Mouse (Mus musculus) gastrocnemius, postnatal 25 days (tissue): ENCODE data around the gene 1700020D05Rik. TPM values are rescaled to one million over a fixed set of nuclear protein-coding genes. Genes with fewer than 3 reads are reported as not detected.
"Not testable (repeated sequence)": the region's sequence is repeated elsewhere in the genome, so short reads cannot be mapped to it uniquely, and the experiment has no call there.

Source experiments
- DNase-seq: peaks from one replicate; pipeline ENCODE4 v3.0.0; 2022
- total RNA-seq, 2 experiments: library from RNA; stranded (reverse); gene quantifications; 1 replicate in 1 of 2; 2 replicates in 1 of 2; pipeline ENCODE4 v1.2.3; 2021

The 1700020D05Rik gene
- total RNA-seq, 2 experiments from 2014 or later, result 0.64 to 0.88 TPM

DNA sequence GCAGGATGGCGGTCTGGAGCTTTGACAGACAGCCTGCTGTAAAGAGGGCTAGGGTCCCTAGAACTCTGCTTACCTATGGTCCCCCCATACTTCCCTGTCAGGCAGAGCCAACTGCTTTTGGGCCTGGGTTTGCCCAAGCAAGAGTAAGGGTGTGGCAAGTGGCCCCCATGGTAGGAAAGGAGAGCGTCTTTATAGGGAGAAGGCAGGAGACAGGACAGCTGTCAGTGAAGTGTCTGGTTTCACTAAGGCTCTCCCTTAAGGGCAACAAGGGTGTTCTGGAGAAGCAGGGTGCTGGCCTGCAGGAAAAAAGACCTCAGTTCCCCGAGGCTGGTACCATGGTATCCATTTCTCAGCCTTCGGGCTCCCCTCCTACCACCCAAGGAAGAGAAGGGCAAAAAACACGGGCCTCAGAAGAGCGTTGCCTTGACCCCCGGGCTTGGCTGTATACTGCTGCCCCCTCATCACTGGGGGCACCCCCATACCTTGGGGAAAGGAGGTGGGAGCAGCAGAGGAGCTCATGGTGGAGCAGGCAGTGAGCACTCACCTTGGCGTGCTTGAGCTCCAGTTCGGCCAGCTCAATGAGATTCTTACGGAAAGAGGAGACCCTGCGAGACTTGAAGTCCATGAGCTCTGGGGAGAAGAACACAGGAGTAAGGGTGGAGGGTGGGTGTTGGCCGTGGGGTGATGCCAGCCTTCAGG, 8.1 kb downstream of the 1700020D05Rik start:
- no peak for DNase-seq

DNA sequence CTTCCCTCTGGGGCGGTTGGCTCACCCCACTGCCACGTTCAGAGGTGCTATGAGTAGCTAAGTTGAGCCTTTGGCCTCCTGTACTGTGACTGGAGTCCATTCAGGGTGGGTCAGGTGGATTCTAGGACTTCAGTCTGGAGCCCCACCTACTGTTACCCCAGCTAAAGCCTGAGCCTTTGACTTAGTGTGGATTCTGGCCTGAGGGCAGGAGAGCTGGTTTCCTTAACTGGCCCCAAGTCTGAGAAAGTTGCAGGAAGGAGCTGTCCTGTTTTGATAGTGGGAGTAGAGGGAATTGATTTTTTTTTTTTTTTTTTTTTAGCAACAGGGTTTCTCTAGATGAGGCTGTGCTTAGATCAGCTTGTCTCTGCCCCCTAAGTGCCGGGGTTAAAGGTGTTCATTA, 9.3 kb downstream of the 1700020D05Rik start:
- no peak for DNase-seq

DNA sequence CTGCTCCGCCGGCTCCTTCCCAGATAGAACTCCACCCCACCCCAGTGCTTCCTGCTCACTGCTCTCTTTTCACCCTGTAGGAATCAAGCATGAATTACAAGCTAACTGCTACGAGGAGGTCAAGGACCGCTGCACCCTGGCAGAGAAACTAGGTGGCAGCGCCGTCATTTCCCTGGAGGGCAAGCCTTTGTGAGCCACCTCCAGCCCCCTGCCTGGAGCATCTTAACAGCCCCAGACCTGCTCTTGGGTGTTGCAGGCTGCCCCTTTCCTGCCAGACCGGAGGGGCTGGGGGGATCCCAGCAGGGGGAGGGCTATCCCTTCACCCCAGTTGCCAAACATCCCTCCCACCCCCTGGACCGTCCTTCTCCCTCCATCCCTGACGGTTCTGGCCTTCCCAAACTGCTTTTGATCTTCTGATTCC, 10.3 kb downstream of the 1700020D05Rik start:
- DNase-seq, result not testable (repeated sequence)

DNA sequence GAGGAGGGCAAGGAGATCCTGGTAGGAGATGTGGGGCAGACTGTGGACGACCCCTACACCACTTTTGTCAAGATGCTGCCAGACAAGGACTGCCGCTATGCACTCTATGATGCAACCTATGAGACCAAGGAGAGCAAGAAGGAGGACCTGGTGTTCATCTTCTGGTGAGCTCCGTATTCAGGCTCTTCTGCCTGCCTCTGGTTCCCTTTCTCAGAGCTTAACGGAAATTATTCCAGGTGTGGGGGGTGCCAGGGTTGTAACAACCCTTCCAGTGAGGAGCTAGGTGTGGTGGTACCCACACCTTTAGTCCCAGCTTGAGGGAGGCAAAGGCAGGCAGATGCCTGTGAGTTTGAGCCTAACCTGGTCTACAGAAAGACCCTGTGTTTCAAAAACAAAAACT, 10.9 kb downstream of the 1700020D05Rik start:
- DNase-seq, result no peak

DNA sequence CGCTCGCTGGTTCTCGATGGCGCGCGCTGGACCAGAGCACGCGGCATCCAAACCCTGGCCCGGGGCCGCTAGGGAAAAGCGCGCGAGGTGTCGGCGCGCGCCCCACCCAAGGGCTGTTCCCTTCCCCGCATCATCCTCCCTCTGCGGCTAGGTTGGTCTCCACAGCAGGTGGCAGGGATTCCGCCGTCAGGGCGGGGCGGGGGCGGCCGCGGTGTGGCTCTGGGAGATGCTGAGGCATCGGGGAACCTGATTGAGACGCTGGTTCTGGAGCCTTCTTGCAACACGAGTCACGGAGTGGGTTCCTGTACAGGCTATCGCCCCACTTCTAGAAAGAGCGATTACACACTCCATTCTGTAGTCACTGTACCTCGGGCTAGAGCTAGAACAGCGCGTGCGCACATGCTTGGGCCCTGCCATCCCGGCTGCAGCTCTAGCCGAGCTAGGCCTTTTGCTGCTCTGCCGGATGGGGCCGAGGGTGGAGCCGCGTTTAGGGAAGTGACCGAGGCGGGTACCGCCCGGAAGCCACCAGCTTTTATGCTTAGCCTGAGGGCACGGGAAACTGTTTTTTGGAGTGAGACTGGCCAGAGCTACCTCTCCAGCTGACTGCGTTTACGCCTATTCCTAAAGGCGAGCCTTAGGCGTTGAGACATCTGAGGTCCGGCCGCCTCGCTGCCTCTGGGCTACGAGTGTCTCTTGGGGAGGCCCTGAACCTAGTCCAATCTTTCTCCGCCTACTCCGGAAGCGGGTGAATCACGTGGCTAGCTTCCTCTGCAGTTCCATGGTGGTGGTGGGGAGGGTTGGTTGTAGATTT, 12.5 kb downstream of the 1700020D05Rik start:
- DNase-seq, result peak; percentile 85

DNA sequence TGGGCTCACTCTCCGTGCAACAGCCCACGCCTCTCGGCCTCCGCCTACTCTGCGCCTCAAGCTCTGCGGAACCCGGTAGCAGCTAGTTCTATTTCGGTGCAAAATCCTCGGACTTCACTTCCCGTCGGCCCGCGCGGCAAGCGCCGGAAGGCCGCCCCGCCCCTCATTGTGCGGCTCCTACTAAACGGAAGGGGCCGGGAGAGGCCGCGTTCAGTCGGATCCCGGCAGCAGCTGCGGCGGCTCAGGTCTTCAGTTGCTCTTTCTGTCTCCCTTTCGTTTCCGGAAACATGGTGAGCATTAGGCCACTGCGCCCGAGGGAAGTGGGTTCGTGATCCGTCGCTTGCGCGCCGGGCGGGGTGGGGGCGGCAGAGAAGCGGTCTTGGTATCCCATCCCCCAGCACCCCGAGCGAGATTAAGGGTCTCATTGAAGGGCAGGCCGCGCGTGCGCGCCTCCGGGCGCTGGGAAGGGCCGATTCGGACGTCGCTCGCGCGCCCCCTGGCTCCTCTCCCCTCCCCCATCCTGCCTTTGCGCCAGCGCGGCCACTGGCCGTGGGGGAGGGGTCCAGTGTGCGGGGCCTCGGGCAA, 13.2 kb downstream of the 1700020D05Rik start, which contains the start of gene Cfl1:
Cfl1 (plus strand) TSS at position 143 of the 585 bp plus-strand sequence.
- DNase-seq, result peak; percentile 95

DNA sequence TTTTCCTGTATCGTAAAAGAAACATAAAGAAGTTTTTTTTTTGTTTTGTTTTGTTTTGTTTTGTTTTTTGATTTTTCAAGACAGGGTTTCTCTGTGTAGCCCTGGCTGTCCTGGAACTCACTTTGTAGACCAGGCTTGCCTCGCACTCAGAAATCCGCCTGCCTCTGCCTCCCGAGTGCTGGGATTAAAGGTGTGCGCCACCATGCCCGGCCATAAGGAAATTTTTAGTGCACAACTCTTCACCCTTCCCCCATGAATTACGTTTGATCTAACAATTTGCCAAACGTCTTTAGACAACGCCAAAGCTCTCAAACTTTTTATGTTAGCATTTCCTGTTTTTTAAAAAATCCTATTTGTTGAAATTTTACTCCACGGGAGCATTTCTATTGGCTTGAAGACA, 13.9 kb downstream of the 1700020D05Rik start:
- not testable (repeated sequence) for DNase-seq

DNA sequence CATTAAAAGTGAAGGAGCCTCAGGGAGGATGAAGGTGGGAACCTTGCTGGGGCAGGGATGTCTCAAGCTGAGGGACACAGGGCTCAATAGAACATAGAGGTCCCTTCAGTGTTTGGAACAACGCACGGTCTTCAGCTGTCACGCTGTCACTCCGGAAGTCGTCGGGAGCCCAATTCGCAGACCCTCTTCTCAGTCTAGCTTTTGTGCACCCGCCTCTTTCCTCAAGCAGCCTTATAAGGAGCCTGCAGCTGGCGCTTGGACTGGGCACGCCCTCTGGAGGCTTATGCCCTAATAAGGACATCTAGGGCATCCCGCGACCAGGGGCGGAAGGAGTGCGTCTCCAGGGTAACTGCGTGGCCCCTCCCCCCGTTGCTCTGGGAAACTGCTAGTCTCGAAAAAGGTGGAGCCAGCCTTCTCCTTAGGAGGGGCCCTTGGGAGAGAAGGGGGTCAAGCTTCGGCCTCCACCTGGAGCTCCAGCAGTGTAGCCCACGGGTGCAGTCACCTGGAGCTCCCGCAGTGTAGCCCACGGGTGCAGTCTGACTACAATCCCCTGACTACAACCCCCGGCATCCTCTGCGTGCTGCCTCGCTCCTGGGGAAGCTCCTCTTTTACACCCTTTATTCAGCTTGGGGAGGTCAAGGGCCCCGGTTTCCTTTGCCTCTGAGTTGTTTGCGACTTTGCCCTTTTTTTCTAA, 14.6 kb downstream of the 1700020D05Rik start:
- peak; percentile 98 for DNase-seq

DNA sequence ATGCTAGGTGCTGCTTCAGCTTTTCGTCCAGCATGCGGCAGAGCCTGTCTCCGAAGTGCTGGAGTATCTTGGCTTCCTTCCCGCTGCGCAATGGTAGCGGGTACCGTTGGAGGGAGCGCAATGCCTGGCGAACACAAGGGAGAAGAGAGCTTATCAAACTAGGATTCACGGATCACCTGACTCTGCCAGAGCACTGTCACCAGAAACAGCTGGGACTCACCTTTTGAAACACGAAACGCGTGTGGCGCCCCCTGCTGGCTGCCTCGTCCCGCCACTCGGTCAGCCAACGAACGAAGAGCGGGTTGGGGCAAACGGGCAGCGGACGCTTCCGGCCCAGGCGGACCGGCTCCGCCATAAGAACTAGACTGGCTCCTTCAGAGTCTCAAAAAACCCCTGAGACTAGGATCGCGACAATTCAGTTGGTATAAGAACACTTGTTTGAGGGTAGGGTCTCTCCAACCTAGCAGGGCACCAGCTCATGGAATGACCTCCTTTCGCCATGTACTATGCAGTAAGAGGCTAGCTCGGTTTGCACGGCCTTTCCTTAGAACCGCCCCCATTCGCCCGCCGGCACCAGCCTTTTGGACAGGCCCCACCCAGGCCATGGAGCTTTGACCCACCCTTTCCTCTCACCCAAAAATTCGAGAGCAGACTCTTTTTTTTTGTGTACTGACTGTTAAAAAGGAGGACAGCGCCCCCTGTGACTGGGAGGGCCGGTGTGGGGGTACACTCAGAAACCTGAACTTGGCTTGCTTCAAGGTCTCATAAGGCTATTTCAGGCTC, 15.6 kb downstream of the 1700020D05Rik start, which contains the start of gene Mus81:
Mus81 (minus strand) TSS at position 635 of the 783 bp plus-strand sequence.
- DNase-seq, result peak; percentile 97

DNA sequence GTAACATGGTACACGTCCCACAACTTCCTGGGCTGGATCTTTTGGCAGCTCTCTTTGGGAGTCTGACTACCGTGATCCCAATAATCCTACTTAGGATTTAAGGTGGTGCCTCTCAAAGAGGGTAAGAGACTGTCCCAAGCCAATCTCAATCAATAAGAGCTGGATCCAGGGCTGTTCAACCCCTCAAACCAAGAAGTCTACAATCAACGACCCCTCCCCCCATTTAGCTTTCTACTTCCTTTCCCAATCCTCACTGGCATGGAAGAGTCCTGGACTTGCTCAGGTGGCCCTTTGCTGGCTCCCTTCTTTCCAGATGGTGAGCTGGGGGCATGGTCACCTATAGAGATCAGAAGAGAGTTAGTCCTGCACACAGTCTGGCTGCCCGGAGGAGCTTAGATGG, 16.8 kb downstream of the 1700020D05Rik start:
- DNase-seq, result no peak

DNA sequence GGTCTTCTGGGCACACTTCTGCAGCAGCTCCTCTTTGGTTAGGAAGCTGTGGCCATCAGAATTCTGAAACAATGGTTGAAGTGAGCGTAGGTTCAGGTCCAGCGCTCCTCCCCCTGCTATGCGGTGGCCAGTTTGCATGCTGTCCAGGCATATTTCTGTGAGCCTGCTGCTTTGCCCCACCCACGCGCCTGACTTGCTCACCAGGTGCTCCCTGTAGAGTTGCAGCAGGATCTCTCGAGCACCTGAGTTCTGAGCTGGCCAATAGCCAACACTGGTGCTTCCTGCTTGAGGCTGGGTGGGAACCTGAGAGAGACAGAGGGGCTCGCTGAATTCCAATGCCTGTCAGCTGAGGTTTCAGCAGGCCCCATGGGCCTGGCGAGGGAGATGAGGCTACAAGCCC, 17.3 kb downstream of the 1700020D05Rik start:
- DNase-seq, result peak; percentile 24

DNA sequence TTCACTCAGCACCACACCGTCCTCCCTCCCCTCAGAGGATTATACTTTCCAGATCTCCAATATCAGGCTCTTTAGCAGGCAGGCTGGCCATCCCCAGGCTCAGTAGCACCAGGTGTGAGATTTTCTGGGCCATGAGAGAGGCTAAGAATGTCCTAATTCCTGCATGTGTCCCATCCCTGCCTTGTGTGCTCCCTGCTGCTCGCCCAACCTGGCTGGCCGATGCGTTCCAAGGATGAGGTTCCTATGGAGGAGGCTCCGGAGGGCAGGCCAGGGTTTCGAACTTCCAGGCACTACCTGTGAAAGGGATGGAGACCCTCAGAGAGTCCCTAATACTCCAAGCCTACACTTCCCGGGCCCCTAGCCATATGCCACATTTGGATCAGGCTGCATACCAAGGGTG, 17.8 kb downstream of the 1700020D05Rik start:
- DNase-seq, result no peak

DNA sequence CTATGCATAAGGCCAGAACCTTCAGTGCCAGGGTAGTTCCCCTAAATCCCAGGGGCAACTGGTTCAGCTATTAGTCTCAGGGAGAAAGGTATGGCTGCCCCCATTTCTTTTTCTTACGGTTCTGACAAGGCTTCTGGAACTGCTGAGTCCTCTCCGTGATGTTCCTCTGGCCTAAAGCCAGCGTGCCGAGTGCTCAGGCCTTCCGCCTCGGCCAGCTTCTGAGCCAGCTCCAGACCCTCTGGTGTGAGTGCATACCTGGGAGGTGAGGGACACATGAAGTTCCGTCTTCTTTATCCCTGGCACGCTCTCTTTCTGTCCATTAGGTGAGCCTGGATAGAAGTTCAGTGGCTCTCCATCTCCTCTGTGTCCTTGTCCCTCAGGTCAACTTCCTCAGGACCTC, 18.2 kb downstream of the 1700020D05Rik start:
- no peak for DNase-seq

DNA sequence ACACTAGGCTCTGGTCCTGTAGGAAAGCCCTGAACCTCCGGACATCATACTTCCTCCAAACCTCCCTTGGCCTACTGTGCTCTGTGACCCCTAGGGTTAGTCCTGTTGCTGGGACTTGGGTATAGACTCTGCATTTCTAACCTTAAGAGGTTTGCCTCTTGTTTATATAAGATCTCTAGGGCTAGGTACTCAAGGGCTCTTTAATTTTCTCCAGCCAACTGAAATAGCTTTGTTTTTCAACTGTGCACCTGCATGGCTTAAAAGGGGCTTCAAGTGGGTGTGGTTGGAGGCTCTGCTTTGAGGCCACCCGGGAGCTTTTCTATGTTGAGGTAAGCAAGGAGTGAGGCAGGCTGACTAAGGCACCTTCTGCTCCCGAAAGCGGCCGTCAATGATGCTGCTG, 19.1 kb downstream of the 1700020D05Rik start:
- DNase-seq, result no peak

DNA sequence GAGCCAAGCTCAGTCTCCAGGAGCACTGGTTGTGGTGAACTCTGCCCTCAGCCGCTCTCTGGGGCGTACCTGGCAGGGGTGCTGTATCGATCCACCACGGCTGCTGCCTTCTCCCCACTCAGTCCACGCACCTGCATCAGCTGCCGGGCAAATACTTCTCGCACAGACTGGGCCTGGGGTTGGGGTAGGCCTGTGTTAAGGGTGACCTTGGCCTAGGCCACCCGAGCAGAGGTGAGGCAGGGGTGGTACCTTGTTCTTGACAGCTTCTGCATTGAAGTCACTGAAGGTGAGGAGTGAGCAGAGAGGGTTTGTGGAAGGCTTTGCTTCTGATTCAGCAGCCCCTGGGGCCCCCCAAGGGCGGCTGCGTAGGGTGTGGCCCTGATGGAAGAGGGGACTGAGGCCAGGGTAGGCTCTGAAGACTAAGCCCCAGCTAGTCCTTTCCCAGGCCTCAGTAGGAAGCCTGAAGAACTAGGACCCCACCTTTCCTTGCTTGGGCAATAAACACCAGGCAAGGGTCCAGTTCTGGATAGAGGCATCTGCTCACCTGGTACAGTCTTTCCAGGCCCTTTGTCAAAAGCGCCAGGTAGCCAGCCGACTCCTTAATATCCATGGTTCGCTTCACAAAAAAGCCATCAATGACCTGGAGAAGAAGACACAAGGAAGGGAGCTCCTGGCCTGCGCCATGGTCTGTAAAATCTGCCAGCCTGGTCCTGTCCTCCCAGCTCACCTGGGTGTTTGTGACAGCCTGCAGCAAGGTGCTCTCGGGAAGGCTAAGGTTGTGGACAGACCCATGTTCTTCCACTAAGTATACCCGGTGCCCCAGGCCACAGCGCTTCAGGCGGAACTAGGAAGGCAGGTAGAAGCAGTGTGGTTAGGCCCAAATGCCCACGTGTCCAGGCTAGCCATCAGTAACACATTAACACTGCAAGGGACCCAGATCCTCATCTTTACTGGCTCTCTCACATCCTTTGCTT, 19.9 kb downstream of the 1700020D05Rik start:
- DNase-seq, result no peak

DNA sequence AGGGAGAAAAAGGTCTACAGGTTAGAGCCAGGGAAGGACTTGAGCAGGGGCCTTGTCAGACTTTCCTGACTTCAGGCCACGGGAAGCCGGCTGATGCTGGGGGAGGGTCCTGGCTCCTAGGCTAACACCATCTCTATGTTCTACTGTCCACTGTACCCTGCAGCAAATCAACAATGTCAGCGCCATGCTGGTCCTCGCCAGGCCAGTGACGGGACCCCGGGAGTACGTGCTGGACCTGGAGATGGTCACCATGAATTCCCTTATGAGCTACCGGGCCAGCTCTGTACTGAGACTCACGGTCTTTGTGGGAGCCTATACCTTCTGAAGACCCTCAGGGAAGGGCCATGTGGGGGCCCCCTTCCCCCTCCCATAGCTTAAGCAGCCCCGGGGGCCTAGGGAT, 22.2 kb downstream of the 1700020D05Rik start:
- no peak for DNase-seq

DNA sequence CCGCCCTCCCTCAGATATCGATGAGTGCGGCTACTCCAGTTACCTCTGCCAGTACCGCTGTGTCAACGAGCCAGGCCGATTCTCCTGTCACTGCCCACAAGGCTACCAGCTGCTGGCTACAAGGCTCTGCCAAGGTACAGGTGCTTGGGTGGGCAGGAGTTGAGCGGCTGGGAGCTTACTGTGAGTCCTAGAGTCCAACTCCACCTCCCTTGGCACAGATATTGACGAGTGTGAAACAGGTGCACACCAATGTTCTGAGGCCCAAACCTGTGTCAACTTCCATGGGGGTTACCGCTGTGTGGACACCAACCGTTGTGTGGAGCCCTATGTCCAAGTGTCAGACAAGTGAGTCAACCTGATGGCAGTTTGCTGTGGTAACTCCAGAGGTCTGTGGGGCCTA, 23.6 kb downstream of the 1700020D05Rik start:
- DNase-seq, result no peak

DNA sequence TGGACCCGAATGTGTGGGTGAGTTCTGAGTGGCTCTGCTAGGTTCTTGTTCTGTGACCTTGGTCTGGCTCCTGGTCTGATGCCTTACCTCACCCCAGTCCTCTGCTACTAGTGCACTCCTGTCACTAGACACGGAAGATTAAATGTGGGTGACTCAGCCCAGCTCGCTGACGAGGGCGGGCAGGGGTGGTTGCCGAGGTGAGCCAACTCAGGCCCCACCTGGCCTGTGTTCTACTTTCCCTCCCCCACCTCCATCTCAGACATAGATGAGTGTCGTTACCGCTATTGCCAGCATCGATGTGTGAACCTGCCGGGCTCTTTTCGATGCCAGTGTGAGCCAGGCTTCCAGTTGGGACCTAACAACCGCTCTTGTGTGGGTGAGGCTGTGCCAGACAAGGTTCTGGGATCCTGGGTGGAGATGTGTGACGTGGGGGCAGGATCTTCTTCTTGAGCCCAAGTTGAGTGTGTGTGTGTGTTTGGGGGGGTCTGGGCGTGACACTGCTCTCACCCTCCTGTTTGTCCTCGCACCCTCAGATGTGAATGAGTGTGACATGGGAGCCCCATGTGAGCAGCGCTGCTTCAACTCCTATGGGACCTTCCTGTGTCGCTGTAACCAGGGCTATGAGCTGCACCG, 25.8 kb downstream of the 1700020D05Rik start:
- DNase-seq, result no peak

DNA sequence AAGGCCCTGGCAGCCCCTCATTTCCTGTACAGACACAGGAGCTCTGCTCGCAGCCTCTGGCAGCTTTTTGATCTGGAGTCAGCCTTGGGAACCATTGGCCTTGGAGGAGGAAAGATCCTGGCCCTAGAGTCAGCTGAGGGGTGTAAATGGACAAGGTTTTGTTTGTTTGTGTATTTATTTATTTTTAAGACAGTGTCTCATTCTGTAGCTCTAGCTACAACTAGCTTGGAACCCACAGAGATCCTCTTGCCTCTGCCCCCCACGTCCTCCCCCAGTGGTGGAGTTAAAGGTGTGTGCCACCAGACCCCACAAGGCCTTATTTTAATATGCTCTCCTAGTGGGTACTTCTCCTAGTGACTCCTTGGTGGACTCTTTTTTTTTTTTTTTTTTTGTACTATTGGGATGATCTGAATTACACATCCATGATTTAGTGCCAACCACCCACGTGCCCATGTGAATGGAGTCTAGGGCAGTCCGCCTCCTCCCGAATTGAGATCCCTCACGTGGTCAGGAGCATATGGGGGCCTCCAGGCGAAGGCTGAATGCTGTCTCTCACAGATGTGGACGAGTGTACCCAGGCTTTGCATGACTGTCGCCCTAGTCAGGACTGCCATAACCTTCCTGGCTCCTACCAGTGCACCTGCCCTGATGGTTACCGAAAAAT, 26.5 kb downstream of the 1700020D05Rik start:
- DNase-seq, result no peak
